Mouse (Mus musculus): Measurements from ENCODE around the gene Hunk. TPM values are rescaled to one million over a fixed set of nuclear protein-coding genes. Genes with fewer than 3 reads are reported as not detected.

The Hunk gene
- polyA plus RNA-seq (2015; fragmentation: Nextera tagmentation; extraction: Ambion mirVana): 1.2 and 1.7 TPM in 2 replicates

GRCm38 (mm10) chr16:90385688-90386513 lies at the start of gene Hunk:
Gene Hunk, plus strand, starts transcription at chr16:90386013.

Other genes with a start within 250 kb of the Hunk start
- 2.9 and 5.0 TPM in 2 replicates for gene Tiam1, start 242.2 kb upstream of the Hunk start, polyA plus RNA-seq (2015; fragmentation: Nextera tagmentation; extraction: Ambion mirVana)
- 1,126 and 1,175 TPM in 2 replicates for gene Sod1, start 165.3 kb upstream of the Hunk start, polyA plus RNA-seq (2015; fragmentation: Nextera tagmentation; extraction: Ambion mirVana)
- 10.2 and 11.3 TPM in 2 replicates for gene Scaf4, start 101.5 kb upstream of the Hunk start, polyA plus RNA-seq (2015; fragmentation: Nextera tagmentation; extraction: Ambion mirVana)